Mouse (Mus musculus) cerebellum, adult 2 months (tissue): ENCODE measurements around the gene Ikbkg.

Experiments
- CTCF ChIP-seq: fragments of 200-500 bp; IDR thresholded peaks from 2 replicates; pipeline ENCODE4 v1.5.1; 2011; ENCODE audit warnings: low read depth, mild to moderate bottlenecking, control low read depth, low read length, moderate library complexity, borderline replicate concordance; ENCODE audit not compliant: insufficient read depth
- POLR2A ChIP-seq: fragments of 200-500 bp; IDR thresholded peaks from 2 replicates; pipeline ENCODE4 v1.6.1; 2011; ENCODE audit warnings: low read length, control low read depth, borderline replicate concordance; ENCODE audit not compliant: insufficient read depth

- TF ChIP-seq CTCF: no peak
- TF ChIP-seq POLR2A: peak; percentile 67; the same call in 1 of the 2 replicates
These were observed 35.8 kb downstream of the Ikbkg start, which contains the start of gene G6pdx for GRCm38 (mm10) chrX:74428826-74429276.
